Mouse (Mus musculus) midbrain, embryonic 11.5 days (tissue): ENCODE results near the gene Slf2. TPM values are rescaled to one million over a fixed set of nuclear protein-coding genes. Genes with fewer than 3 reads are reported as not detected.

Experiments used
- ATAC-seq: fragments of 200-750 bp; cut with Nextera tagmentation; 2 replicates; pipeline ENCODE4 v1.8.0; 2017; ENCODE audit warnings: moderate TSS enrichment, moderate library complexity; ENCODE audit not compliant: low FRiP score
- DNase-seq: peaks from one replicate; pipeline ENCODE4 v3.0.0; 2015; ENCODE audit warnings: low spot score; ENCODE audit errors: missing footprints
- H3K27ac ChIP-seq: fragments of 300-500 bp; sonication (generic); 2 replicates; pipeline ENCODE4 v1.5.1; 2014; ENCODE audit warnings: low read depth, low read length
- H3K27me3 ChIP-seq: fragments of 300-500 bp; sonication (generic); 2 replicates; pipeline ENCODE4 v1.6.1; 2014; ENCODE audit warnings: mild to moderate bottlenecking, low read length, moderate library complexity, mixed read lengths; ENCODE audit not compliant: control insufficient read depth, insufficient read depth
- H3K36me3 ChIP-seq: fragments of 300-500 bp; sonication (generic); 2 replicates; pipeline ENCODE4 v1.6.1; 2014; ENCODE audit warnings: mild to moderate bottlenecking, low read length, moderate library complexity, mixed read lengths; ENCODE audit not compliant: control insufficient read depth, insufficient read depth
- H3K4me1 ChIP-seq: fragments of 300-500 bp; sonication (generic); 2 replicates; pipeline ENCODE4 v1.6.1; 2014; ENCODE audit warnings: low read length; ENCODE audit not compliant: control insufficient read depth, insufficient read depth
- H3K4me2 ChIP-seq: fragments of 300-500 bp; sonication (generic); 2 replicates; pipeline ENCODE4 v1.6.1; 2014; ENCODE audit warnings: mild to moderate bottlenecking, moderate library complexity
- H3K4me3 ChIP-seq: fragments of 300-500 bp; sonication (generic); 2 replicates; pipeline ENCODE4 v1.5.1; 2014; ENCODE audit warnings: low read depth, low read length
- H3K9ac ChIP-seq: fragments of 300-500 bp; sonication (generic); 2 replicates; pipeline ENCODE4 v1.6.1; 2014; ENCODE audit warnings: low read length
- H3K9me3 ChIP-seq: fragments of 300-500 bp; sonication (generic); 2 replicates; pipeline ENCODE4 v1.6.1; 2016; ENCODE audit warnings: low read length; ENCODE audit not compliant: control insufficient read depth
- WGBS: fragments of 180-500 bp; shearing (Covaris S2); extraction: QIAGEN DNeasy Blood & Tissue Kit; methylation state at CpG from one replicate; pipeline ENCODE4 v1.1.7; 2014; 5-methylcytosine and 5-hydroxymethylcytosine counted together
- polyA plus RNA-seq: library from polyadenylated mRNA; unstranded; fragments of >200 nt; fragmentation: Nextera tagmentation; extraction: Ambion mirVana; gene quantifications from 2 replicates; pipeline ENCODE4 v1.2.1, GENCODE M21; 2014

Gene Slf2
- polyA plus RNA-seq, 1 experiment from 2014 or later, result 38.7 TPM

GRCm38 (mm10) chr19:44933136-44933535, 2.2 kb downstream of the Slf2 start:
- no peak overlapping the region for H3K27ac ChIP-seq
- H3K4me3 ChIP-seq, result no peak overlapping the region
- ATAC-seq (no peak), DNase-seq (no peak)
- peaks cover 12% of the 10 kb centered on the region for H3K4me1 ChIP-seq
- whole genome bisulfite sequencing, result 94% methylated on average over 1 of the region's 1 CpGs
- H3K9me3 ChIP-seq, result no peaks in the 10 kb centered on the region
- H3K4me2 ChIP-seq, result no peak overlapping the region
- H3K9ac ChIP-seq, result no peak overlapping the region
- peaks cover 5% of the 10 kb centered on the region; the same call in 1 of the 2 replicates for H3K36me3 ChIP-seq
- no peaks in the 10 kb centered on the region for H3K27me3 ChIP-seq

- no peaks in the 10 kb centered on the region for H3K27me3 ChIP-seq
- H3K27ac ChIP-seq, result no peak overlapping the region
- ATAC-seq (no peak), DNase-seq (no peak)
- no peak overlapping the region for H3K4me3 ChIP-seq
- WGBS, result 97% methylated on average over 2 of the region's 2 CpGs
- H3K4me2 ChIP-seq, result no peak overlapping the region
- no peak overlapping the region for H3K9ac ChIP-seq
- H3K36me3 ChIP-seq, result peaks cover 4% of the 10 kb centered on the region; the same call in 1 of the 2 replicates
- H3K4me1 ChIP-seq, result no peaks in the 10 kb centered on the region
- no peaks in the 10 kb centered on the region for H3K9me3 ChIP-seq
These were observed 28.7 kb downstream of the Slf2 start for GRCm38 (mm10) chr19:44959633-44960032.

GRCm38 (mm10) chr19:44965978-44966377, 35.0 kb downstream of the Slf2 start:
- no peaks in the 10 kb centered on the region for H3K9me3 ChIP-seq

GRCm38 (mm10) chr19:44968329-44968728, 37.4 kb downstream of the Slf2 start:
- Histone ChIP-seq H3K9me3 (no peaks in the 10 kb centered on the region), H3K9ac (no peak overlapping the region), H3K27me3 (no peaks in the 10 kb centered on the region), H3K36me3 (peaks cover 25% of the 10 kb centered on the region; the same call in 1 of the 2 replicates), H3K27ac (no peak overlapping the region), H3K4me2 (no peak overlapping the region), H3K4me3 (no peak overlapping the region), H3K4me1 (no peaks in the 10 kb centered on the region)
- DNase-seq (no peak), ATAC-seq (no peak)
- WGBS, result 91% methylated on average over 3 of the region's 3 CpGs

More at GRCm38 (mm10) chr19:44965978-44966377, 35.0 kb downstream of the Slf2 start:
- ATAC-seq (no peak), DNase-seq (no peak)
- 97% methylated on average over 1 of the region's 1 CpGs for WGBS
- Histone ChIP-seq H3K4me1 (no peaks in the 10 kb centered on the region), H3K4me3 (no peak overlapping the region), H3K27me3 (no peaks in the 10 kb centered on the region), H3K9ac (no peak overlapping the region), H3K27ac (no peak overlapping the region), H3K36me3 (peaks cover 24% of the 10 kb centered on the region; the same call in 1 of the 2 replicates), H3K4me2 (no peak overlapping the region)

- Histone ChIP-seq H3K27ac (no peak overlapping the region), H3K36me3 (peaks cover 33% of the 10 kb centered on the region; the same call in 1 of the 2 replicates), H3K9ac (no peak overlapping the region), H3K4me3 (no peak overlapping the region), H3K9me3 (no peaks in the 10 kb centered on the region), H3K4me1 (no peaks in the 10 kb centered on the region), H3K27me3 (no peaks in the 10 kb centered on the region), H3K4me2 (no peak overlapping the region)
- 89% methylated on average over 6 of the region's 6 CpGs for WGBS
- DNase-seq (no peak), ATAC-seq (no peak)
These were observed 45.7 kb downstream of the Slf2 start for GRCm38 (mm10) chr19:44976636-44977035.

- 95% methylated on average over 6 of the region's 6 CpGs for WGBS
- H3K27ac ChIP-seq, result no peak overlapping the region
- peaks cover 33% of the 10 kb centered on the region; the same call in 1 of the 2 replicates for H3K36me3 ChIP-seq
- no peaks in the 10 kb centered on the region for H3K9me3 ChIP-seq
- ATAC-seq, result no peak
- no peak overlapping the region for H3K4me3 ChIP-seq
- H3K4me1 ChIP-seq, result no peaks in the 10 kb centered on the region
- no peak overlapping the region for H3K4me2 ChIP-seq
- DNase-seq, result no peak
- H3K27me3 ChIP-seq, result no peaks in the 10 kb centered on the region
- no peak overlapping the region for H3K9ac ChIP-seq
These were observed 46.2 kb downstream of the Slf2 start for GRCm38 (mm10) chr19:44977148-44977547.

GRCm38 (mm10) chr19:44980787-44981186, 49.8 kb downstream of the Slf2 start:
- no peak for ATAC-seq
- Histone ChIP-seq H3K4me1 (no peaks in the 10 kb centered on the region), H3K9ac (no peak overlapping the region), H3K4me3 (no peak overlapping the region), H3K27me3 (no peaks in the 10 kb centered on the region), H3K27ac (no peak overlapping the region), H3K4me2 (no peak overlapping the region), H3K36me3 (peaks cover 19% of the 10 kb centered on the region; the same call in 1 of the 2 replicates), H3K9me3 (no peaks in the 10 kb centered on the region)
- WGBS, result 90% methylated on average over 2 of the region's 2 CpGs
- no peak for DNase-seq

- peaks cover 6% of the 10 kb centered on the region; the same call in 1 of the 2 replicates for H3K36me3 ChIP-seq
- H3K4me1 ChIP-seq, result no peaks in the 10 kb centered on the region
- no peak overlapping the region for H3K27ac ChIP-seq
- no peak for DNase-seq
- no peaks in the 10 kb centered on the region for H3K27me3 ChIP-seq
- H3K9me3 ChIP-seq, result no peaks in the 10 kb centered on the region
- H3K4me3 ChIP-seq, result no peak overlapping the region
- ATAC-seq, result no peak
- no peak overlapping the region for H3K9ac ChIP-seq
- WGBS, result 89% methylated on average over 7 of the region's 7 CpGs
- no peak overlapping the region for H3K4me2 ChIP-seq
These were observed 51.6 kb downstream of the Slf2 start for GRCm38 (mm10) chr19:44982477-44983115.

GRCm38 (mm10) chr19:44983366-44983765, 52.4 kb downstream of the Slf2 start:
- WGBS, result 90% methylated on average over 6 of the region's 6 CpGs
- H3K36me3 ChIP-seq, result peaks cover 6% of the 10 kb centered on the region; the same call in 1 of the 2 replicates

More at GRCm38 (mm10) chr19:44983366-44983765, 52.4 kb downstream of the Slf2 start:
- no peaks in the 10 kb centered on the region; the same call in 1 of the 2 replicates for H3K4me1 ChIP-seq
- no peak overlapping the region for H3K9ac ChIP-seq
- no peak overlapping the region for H3K27ac ChIP-seq
- no peaks in the 10 kb centered on the region for H3K27me3 ChIP-seq
- no peaks in the 10 kb centered on the region for H3K9me3 ChIP-seq
- ATAC-seq (no peak), DNase-seq (no peak)
- H3K4me3 ChIP-seq, result no peak overlapping the region
- H3K4me2 ChIP-seq, result no peak overlapping the region
